Mouse (Mus musculus) Patski (cell line): ENCODE results near the gene Flt3l. TPM values are rescaled to one million over a fixed set of nuclear protein-coding genes. Genes with fewer than 3 reads are reported as not detected.

Experiments
- ATAC-seq: fragments of 100-300 bp; one replicate; pipeline ENCODE4 v1.8.0; 2021
- CTCF ChIA-PET: fragments of 350-600 bp; sonication (Branson Sonifier 250); formaldehyde crosslinking; loops from one replicate; lab custom pipeline; 2022; ENCODE audit warnings: inconsistent platforms; lab: Charles Lee
- POLR2A ChIA-PET: fragments of 350-600 bp; sonication (Branson Sonifier 250); formaldehyde crosslinking; loops from one replicate; lab custom pipeline; 2022; ENCODE audit warnings: antibody characterized with exemption, inconsistent platforms; lab: Charles Lee
- DNase-seq: peaks from one replicate; pipeline ENCODE4 v3.0.0-alpha.2; 2011; ENCODE audit warnings: low read depth, low spot score
- H3K27me3 ChIP-seq: fragments of 371-371 bp; one replicate; pipeline ENCODE4 v1.5.1; 2021
- CTCF ChIP-seq: fragments of 100-300 bp; IDR thresholded peaks from one replicate; pipeline ENCODE4 v1.5.1; 2021
- in situ Hi-C: fragments of 300-500 bp; cut with MboI; formaldehyde crosslinking; loops from 3 replicates; pipeline ENCODE4 v1.11.1; 2018; ENCODE audit warnings: low pct_unique_long_range_greater_than_20kb, mixed read lengths
- polyA plus RNA-seq: library from polyadenylated mRNA; unstranded; gene quantifications from one replicate; pipeline ENCODE4 v1.2.3, GENCODE M21; 2021

Flt3l gene
- polyA plus RNA-seq, 1 experiment from 2014 or later, result 7.3 TPM

- no peak for DNase-seq
- TF ChIP-seq CTCF, result no peak
- H3K27me3 ChIP-seq, result peaks cover 48% of the 10 kb centered on the region
- in situ Hi-C loops, result loop anchor here (10.0 kb wide), 1 partner anchor 190 kb away; no protein-coding TSS in a partner anchor
- ChIA-PET POLR2A (no interaction called here), CTCF (interaction anchor here (1.0 to 1.2 kb wide), 2 partner anchors 22 to 33 kb away, joined by 3 to 6 read pairs; no protein-coding TSS in a partner anchor)
- ATAC-seq, result no peak
Measured at GRCm38 (mm10) chr7:45164833-45165232, 28.6 kb upstream of the Flt3l start.

GRCm38 (mm10) chr7:45163735-45164490 is 27.7 kb upstream of the Flt3l start, which contains the start of gene Slc17a7:
Gene Slc17a7 (plus strand): TSS chr7:45163949.
- H3K27me3 ChIP-seq, result peaks cover 41% of the 10 kb centered on the region
- DNase-seq, result no peak
- ATAC-seq, result no peak
- in situ Hi-C loops, result loop anchor here (10.0 kb wide), 1 partner anchor 191 kb away; no protein-coding TSS in a partner anchor
- no peak for TF ChIP-seq CTCF
- ChIA-PET POLR2A (no interaction called here), CTCF (interaction anchor here (1.0 to 2.7 kb wide), 6 partner anchors 9 to 136 kb away, joined by 3 to 8 read pairs (median 4); partner anchors contain the start of genes Aldh16a1 and Pih1d1)

- POLR2A ChIA-PET, result interaction anchor here (1.2 kb wide), 1 partner anchor 11 kb away, joined by 3 read pairs; no protein-coding TSS in a partner anchor
Measured at GRCm38 (mm10) chr7:45162996-45163615, 26.9 kb upstream of the Flt3l start.

GRCm38 (mm10) chr7:45162551-45162950 is 26.3 kb upstream of the Flt3l start:
- TF ChIP-seq CTCF, result no peak
- CTCF ChIA-PET, result interaction anchor here (0.8 to 2.7 kb wide), 13 partner anchors 8 to 137 kb away, joined by 3 to 30 read pairs (median 5); partner anchors contain the start of genes Aldh16a1, Ccdc155 and Pih1d1
- no peak for DNase-seq
- H3K27me3 ChIP-seq, result peaks cover 29% of the 10 kb centered on the region
- ATAC-seq, result no peak
- in situ Hi-C loops, result loop anchor here (10.0 kb wide), 1 partner anchor 192 kb away; no protein-coding TSS in a partner anchor
- POLR2A ChIA-PET, result interaction anchor here (1.2 kb wide), 1 partner anchor 12 kb away, joined by 3 read pairs; no protein-coding TSS in a partner anchor

More at GRCm38 (mm10) chr7:45162996-45163615, 26.9 kb upstream of the Flt3l start:
- peaks cover 33% of the 10 kb centered on the region for H3K27me3 ChIP-seq
- TF ChIP-seq CTCF, result no peak
- in situ Hi-C loops, result loop anchor here (10.0 kb wide), 1 partner anchor 192 kb away; no protein-coding TSS in a partner anchor
- ATAC-seq, result no peak
- no peak for DNase-seq
- CTCF ChIA-PET, result interaction anchor here (1.1 to 2.7 kb wide), 8 partner anchors 8 to 137 kb away, joined by 3 to 30 read pairs (median 6); partner anchors contain the start of genes Aldh16a1 and Pih1d1

- DNase-seq (peak; percentile 55), ATAC-seq (peak; percentile 75)
- ChIA-PET POLR2A (interaction anchor here (1.2 kb wide), 1 partner anchor 13 kb away, joined by 3 read pairs; no protein-coding TSS in a partner anchor), CTCF (interaction anchor here (0.7 to 2.7 kb wide), 13 partner anchors 7 to 138 kb away, joined by 3 to 30 read pairs (median 5); partner anchors contain the start of genes Aldh16a1, Ccdc155 and Pih1d1)
- no peak for TF ChIP-seq CTCF
- in situ Hi-C loops, result loop anchor here (10.0 kb wide), 1 partner anchor 193 kb away; no protein-coding TSS in a partner anchor
- H3K27me3 ChIP-seq, result peaks cover 25% of the 10 kb centered on the region
Measured at GRCm38 (mm10) chr7:45161612-45162473, 25.6 kb upstream of the Flt3l start.

- ChIA-PET CTCF (interaction anchor here (1.3 to 2.7 kb wide), 3 partner anchors 21 to 38 kb away, joined by 3 to 30 read pairs (median 8); no protein-coding TSS in a partner anchor), POLR2A (no interaction called here)
- DNase-seq, result no peak
- peaks cover 19% of the 10 kb centered on the region for H3K27me3 ChIP-seq
- in situ Hi-C loops, result loop anchor here (10.0 kb wide), 1 partner anchor 194 kb away; no protein-coding TSS in a partner anchor
- ATAC-seq, result no peak
- TF ChIP-seq CTCF, result no peak
Measured at GRCm38 (mm10) chr7:45160866-45161265, 24.6 kb upstream of the Flt3l start.

GRCm38 (mm10) chr7:45160316-45160800 is 24.1 kb upstream of the Flt3l start:
- ChIA-PET CTCF (interaction anchor here (1.0 to 2.7 kb wide), 2 partner anchors 38 kb away, joined by 4 to 30 read pairs; no protein-coding TSS in a partner anchor), POLR2A (no interaction called here)
- H3K27me3 ChIP-seq, result peaks cover 16% of the 10 kb centered on the region
- no peak for DNase-seq
- no peak for ATAC-seq
- in situ Hi-C loops, result loop anchor here (10.0 kb wide), 1 partner anchor 194 kb away; no protein-coding TSS in a partner anchor
- TF ChIP-seq CTCF, result no peak

- CTCF ChIA-PET, result no interaction called here
- no peak for DNase-seq
- ATAC-seq, result no peak
- H3K27me3 ChIP-seq, result peaks cover 6% of the 10 kb centered on the region
- TF ChIP-seq CTCF, result no peak
- POLR2A ChIA-PET, result no interaction called here
- in situ Hi-C loops, result no loop called here
Measured at GRCm38 (mm10) chr7:45158991-45159390, 22.8 kb upstream of the Flt3l start.

GRCm38 (mm10) chr7:45157459-45157858 is 21.2 kb upstream of the Flt3l start:
- ATAC-seq (no peak), DNase-seq (no peak)
- TF ChIP-seq CTCF, result no peak
- in situ Hi-C loops, result no loop called here
- ChIA-PET POLR2A (no interaction called here), CTCF (interaction anchor here (1.3 kb wide), 1 partner anchor 41 kb away, joined by 4 read pairs; no protein-coding TSS in a partner anchor)
- no peaks in the 10 kb centered on the region for H3K27me3 ChIP-seq
